Mouse (Mus musculus) liver, embryonic 14.5 days (tissue): ENCODE measurements at regions not wholly inside any gene's neighbourhood (a gene's known extent, or its start where the extent isn't known, plus 50 kb on each side); places are given as distances from the start of the nearest gene placed in this dataset.

Experiments used
- ATAC-seq: fragments of 200-750 bp; cut with Nextera tagmentation; 2 replicates; pipeline ENCODE4 v1.8.0; 2017; ENCODE audit warnings: moderate number of reproducible peaks, mild to moderate bottlenecking, moderate library complexity; ENCODE audit not compliant: insufficient read depth
- DNase-seq, 3 experiments: peaks; one replicate each; pipeline ENCODE4 v3.0.0-alpha.2; 2012 to 2013; ENCODE audit warnings: low read depth in 3 of 3, low spot score in 3 of 3
- H3K27ac ChIP-seq: fragments of 300-500 bp; sonication (generic); 2 replicates; pipeline ENCODE4 v1.5.1; 2014; ENCODE audit warnings: moderate library complexity, mild to moderate bottlenecking, control low read depth, inconsistent platforms
- H3K27me3 ChIP-seq: fragments of 300-500 bp; sonication (generic); 2 replicates; pipeline ENCODE4 v1.6.1; 2014; ENCODE audit warnings: mild to moderate bottlenecking, low read length, moderate library complexity; ENCODE audit not compliant: control insufficient read depth, insufficient read depth
- H3K36me3 ChIP-seq: fragments of 300-500 bp; sonication (generic); replicated peaks from 2 replicates; pipeline ENCODE4 v1.6.1; 2014; ENCODE audit warnings: low read depth; ENCODE audit not compliant: control insufficient read depth, insufficient read depth
- H3K4me1 ChIP-seq, 2 experiments: fragments of 200-500 bp in 1 of 2; fragments of 300-500 bp in 1 of 2; sonication (generic) in 1 of 2; replicated peaks; 2 replicates each; pipeline ENCODE4 v1.6.1; 2012 to 2014; ENCODE audit warnings: antibody characterized with exemption in 1 of 2, inconsistent platforms in 1 of 2, low read length in 1 of 2; ENCODE audit not compliant: control insufficient read depth in 2 of 2, insufficient read depth in 2 of 2
- H3K4me2 ChIP-seq: fragments of 300-500 bp; sonication (generic); 2 replicates; pipeline ENCODE4 v1.6.1; 2014; ENCODE audit warnings: low read depth, mild to moderate bottlenecking, control low read depth, moderate library complexity
- H3K4me3 ChIP-seq, 2 experiments: fragments of 200-500 bp in 1 of 2; fragments of 300-500 bp in 1 of 2; sonication (generic) in 1 of 2; 2 replicates each; pipeline ENCODE4 v1.5.1; 2012 to 2014; ENCODE audit warnings: low read depth in 2 of 2, low read length in 2 of 2, mild to moderate bottlenecking in 2 of 2, control low read depth in 1 of 2, inconsistent platforms in 1 of 2, moderate library complexity in 1 of 2; ENCODE audit not compliant: insufficient read depth in 1 of 2
- H3K9ac ChIP-seq: fragments of 300-500 bp; sonication (generic); replicated peaks from 2 replicates; pipeline ENCODE4 v1.6.1; 2014; ENCODE audit warnings: mild to moderate bottlenecking, control low read depth, moderate library complexity
- H3K9me3 ChIP-seq: fragments of 300-500 bp; sonication (generic); 2 replicates; pipeline ENCODE4 v1.6.1; 2016; ENCODE audit warnings: low read length, mixed read lengths; ENCODE audit not compliant: control insufficient read depth
- CTCF ChIP-seq: IDR thresholded peaks from 2 replicates; pipeline ENCODE4 v1.5.1; 2016; ENCODE audit warnings: antibody characterized with exemption, low read depth, control low read depth
- EP300 ChIP-seq: IDR thresholded peaks from 2 replicates; pipeline ENCODE4 v1.6.1; 2016; ENCODE audit warnings: antibody characterized with exemption, low read depth
- WGBS: fragments of 180-500 bp; shearing (Covaris S2); extraction: QIAGEN DNeasy Blood & Tissue Kit; methylation state at CpG from one replicate; pipeline ENCODE4 v1.1.7; 2014; ENCODE audit not compliant: insufficient replicate concordance; 5-methylcytosine and 5-hydroxymethylcytosine counted together

GRCm38 (mm10) chr1:83915454-83915853 lies 448.5 kb downstream of the Pid1 start:
- Histone ChIP-seq H3K4me1 (no peaks in the 10 kb centered on the region), H3K27ac (no peak overlapping the region), H3K9me3 (no peaks in the 10 kb centered on the region), H3K9ac (no peak overlapping the region), H3K27me3 (no peaks in the 10 kb centered on the region), H3K4me2 (no peak overlapping the region), H3K36me3 (no peaks in the 10 kb centered on the region), H3K4me3 (no peak overlapping the region)
- ATAC-seq (no peak), DNase-seq (no peak)
- TF ChIP-seq EP300 (no peak), CTCF (no peak)
- 59% methylated on average over 5 of the region's 5 CpGs for WGBS

GRCm38 (mm10) chr1:83907347-83907746 lies 456.6 kb downstream of the Pid1 start:
- ATAC-seq: no peak
- H3K4me3 ChIP-seq: no peak overlapping the region
- WGBS: 50% methylated on average over 3 of the region's 3 CpGs
- H3K4me2 ChIP-seq: no peak overlapping the region
- H3K36me3 ChIP-seq: no peaks in the 10 kb centered on the region
- peaks cover 0 to 6% of the 10 kb centered on the region in 2 experiments; a peak in 2 of 4 replicates for H3K4me1 ChIP-seq
- H3K27me3 ChIP-seq: no peaks in the 10 kb centered on the region
- TF ChIP-seq EP300 (no peak), CTCF (no peak)
- no peak overlapping the region for H3K9ac ChIP-seq
- no peaks in the 10 kb centered on the region for H3K9me3 ChIP-seq
- no peak overlapping the region for H3K27ac ChIP-seq
- no peak for DNase-seq

DNA sequence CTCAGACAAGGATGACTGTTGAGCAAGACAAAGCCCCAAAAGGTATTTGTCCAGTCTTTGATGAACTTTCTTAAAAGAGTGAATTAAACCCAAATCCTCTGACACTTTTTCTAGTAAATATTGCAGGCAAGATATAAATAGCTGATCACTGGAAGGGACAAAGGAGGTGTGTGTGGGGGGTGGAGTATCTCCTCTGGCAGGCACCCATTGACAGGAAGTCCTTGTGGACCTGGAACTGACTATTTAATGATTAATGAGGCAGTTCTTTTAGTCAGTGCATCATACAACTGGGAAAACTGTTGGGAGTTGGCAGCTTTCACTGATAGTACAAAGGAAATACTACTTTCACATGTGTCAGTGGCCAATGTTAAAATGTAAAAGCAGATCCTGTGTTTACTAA lies 457.1 kb downstream of the Pid1 start:
- Histone ChIP-seq H3K4me1 (peaks cover 0 to 6% of the 10 kb centered on the region in 2 experiments; a peak in 2 of 4 replicates), H3K9me3 (no peaks in the 10 kb centered on the region), H3K4me3 (no peak overlapping the region), H3K9ac (no peak overlapping the region), H3K36me3 (no peaks in the 10 kb centered on the region), H3K27me3 (no peaks in the 10 kb centered on the region), H3K4me2 (no peak overlapping the region), H3K27ac (no peak overlapping the region)
- ATAC-seq: 0 out of 2 replicates have a peak, but pooled peaks have one; percentile 37
- DNase-seq: peak in 1 of 3 experiments; percentile 4
- TF ChIP-seq EP300: no peak

DNA sequence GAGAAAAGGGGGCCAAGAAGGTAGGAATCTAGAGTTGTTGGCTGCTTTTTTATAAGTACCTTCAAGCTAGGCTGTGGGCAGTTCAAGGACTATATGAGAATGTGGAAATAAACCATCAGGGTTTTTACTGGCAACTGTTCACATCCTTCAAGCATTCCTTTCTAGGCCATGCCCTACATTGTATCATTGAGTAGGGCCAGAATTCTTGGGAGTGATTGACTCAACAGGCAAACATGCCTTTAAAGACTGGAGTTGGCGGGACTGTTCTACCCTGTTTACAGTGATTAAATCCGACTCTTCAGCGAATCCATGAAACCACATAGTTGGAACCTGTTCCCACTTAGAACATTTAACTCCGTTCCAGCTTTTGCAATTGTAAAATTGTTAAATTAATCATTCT lies 463.8 kb downstream of the Pid1 start:
- H3K4me1 ChIP-seq: no peaks in the 10 kb centered on the region
- ATAC-seq: no peak
- H3K4me3 ChIP-seq: no peak overlapping the region
- H3K9me3 ChIP-seq: no peaks in the 10 kb centered on the region
- H3K27me3 ChIP-seq: no peaks in the 10 kb centered on the region
- no peak for DNase-seq
- H3K27ac ChIP-seq: no peak overlapping the region
- no peak overlapping the region for H3K4me2 ChIP-seq
- 58% methylated on average over 4 of the region's 4 CpGs for WGBS
- no peak overlapping the region for H3K9ac ChIP-seq
- no peaks in the 10 kb centered on the region for H3K36me3 ChIP-seq
- no peak for TF ChIP-seq CTCF
- no peak for TF ChIP-seq EP300

- WGBS: 33% methylated on average over 5 of the region's 5 CpGs
- no peak overlapping the region for H3K27ac ChIP-seq
- no peak for ATAC-seq
- H3K9ac ChIP-seq: no peak overlapping the region
- no peak for DNase-seq
- no peaks in the 10 kb centered on the region for H3K4me1 ChIP-seq
- no peak overlapping the region for H3K4me3 ChIP-seq
- no peak overlapping the region for H3K4me2 ChIP-seq
- no peaks in the 10 kb centered on the region for H3K9me3 ChIP-seq
- TF ChIP-seq EP300: no peak
- TF ChIP-seq CTCF: no peak
- H3K27me3 ChIP-seq: no peaks in the 10 kb centered on the region
- H3K36me3 ChIP-seq: no peaks in the 10 kb centered on the region
Observed at GRCm38 (mm10) chr1:83896650-83897049, 467.3 kb downstream of the Pid1 start.

- DNase-seq (no peak), ATAC-seq (no peak)
- H3K4me2 ChIP-seq: no peak overlapping the region
- no peak overlapping the region for H3K27ac ChIP-seq
- no peak overlapping the region for H3K9ac ChIP-seq
- H3K27me3 ChIP-seq: no peaks in the 10 kb centered on the region
- WGBS: 68% methylated on average over 4 of the region's 4 CpGs
- H3K9me3 ChIP-seq: no peaks in the 10 kb centered on the region
- TF ChIP-seq EP300: no peak
- no peak for TF ChIP-seq CTCF
- H3K4me3 ChIP-seq: no peak overlapping the region
- no peaks in the 10 kb centered on the region for H3K36me3 ChIP-seq
- no peaks in the 10 kb centered on the region for H3K4me1 ChIP-seq
Observed at GRCm38 (mm10) chr1:83879109-83879399, 471.1 kb upstream of the Sphkap start.
